Mouse (Mus musculus): ENCODE results near the gene Fdx1.

- no peak for TF ChIP-seq CTCF (IDR thresholded peaks at IDR 0.05; ENCODE audit: low read depth, low read length)
- TF ChIP-seq POLR2A (IDR thresholded peaks at IDR 0.05; ENCODE audit: borderline replicate concordance, low read depth, low read length): no peak
Observed at GRCm38 (mm10) chr9:51985493-51986099, 22.2 kb upstream of the Fdx1 start.
